Mouse (Mus musculus) adipocyte (in vitro differentiated cells): ENCODE data around the gene Mgst2.

Source experiments
- DNase-seq: peaks from one replicate; pipeline ENCODE4 v3.0.0-alpha.2; 2016; ENCODE audit warnings: low spot score

The Mgst2 gene

DNA sequence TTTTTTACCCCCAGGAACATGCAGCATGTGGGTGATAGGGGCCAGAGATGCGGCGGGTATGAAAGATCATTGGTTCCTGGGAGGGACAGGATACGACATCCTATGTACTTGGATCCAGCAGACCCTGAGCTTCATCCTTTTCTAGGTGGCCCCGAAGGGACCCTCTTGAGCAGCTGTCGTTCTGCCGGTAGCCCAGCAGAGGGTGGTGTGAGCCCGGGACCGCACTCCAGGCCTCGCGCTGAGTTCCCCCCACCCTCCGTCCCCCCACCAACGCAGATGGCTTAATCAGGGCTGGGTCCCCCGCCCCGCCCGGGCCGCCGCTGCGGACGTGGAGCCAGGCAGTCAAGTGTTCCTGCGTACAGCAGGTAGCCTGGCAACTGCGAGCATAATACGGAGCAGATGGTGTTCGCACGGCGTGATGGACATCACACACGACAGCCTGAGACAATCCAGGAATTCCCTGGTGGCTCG, 41.2 kb downstream of the Mgst2 start:
- no peak for DNase-seq

DNA sequence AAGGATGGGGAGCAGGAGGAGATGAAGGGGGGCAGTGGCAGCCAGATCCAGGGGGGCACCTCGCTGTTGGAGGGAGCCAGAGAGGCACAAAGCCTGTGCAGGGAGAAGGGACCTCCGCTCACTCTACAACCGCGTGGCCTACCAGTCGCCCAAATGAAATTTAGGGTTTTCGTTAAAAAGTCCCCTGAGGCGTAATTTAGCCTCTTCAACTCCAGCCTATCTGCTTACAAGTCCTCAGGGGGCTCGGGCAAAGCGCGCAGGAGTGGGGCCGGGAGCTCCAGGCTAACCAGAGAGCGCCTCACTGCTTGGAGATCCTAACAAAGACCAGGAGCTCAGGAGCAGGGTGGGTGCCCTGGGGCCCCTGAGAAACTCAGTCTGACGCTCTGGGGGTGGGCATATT, 41.8 kb downstream of the Mgst2 start:
- no peak for DNase-seq

GRCm38 (mm10) chr3:51702701-51703286, 42.6 kb downstream of the Mgst2 start:
- DNase-seq, result no peak

DNA sequence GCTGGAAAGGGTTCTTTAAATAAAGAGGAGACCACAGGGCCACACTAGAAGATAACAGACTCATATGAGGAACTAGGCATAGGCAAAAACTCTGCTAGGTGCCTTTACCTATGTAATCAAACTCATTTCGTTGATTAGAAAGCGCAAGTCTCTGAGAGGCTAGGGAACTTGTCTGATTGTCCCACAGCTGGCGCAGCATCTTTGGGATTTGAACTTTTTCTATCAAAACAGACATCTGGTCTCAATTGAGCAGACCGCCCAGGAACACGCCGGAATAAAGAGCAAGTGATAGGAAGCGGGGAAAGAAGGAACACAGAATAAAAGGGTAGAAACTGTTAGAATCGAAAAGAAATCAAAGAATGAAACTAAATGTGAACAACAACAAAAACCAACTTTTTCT, 43.3 kb downstream of the Mgst2 start:
- DNase-seq, result no peak

DNA sequence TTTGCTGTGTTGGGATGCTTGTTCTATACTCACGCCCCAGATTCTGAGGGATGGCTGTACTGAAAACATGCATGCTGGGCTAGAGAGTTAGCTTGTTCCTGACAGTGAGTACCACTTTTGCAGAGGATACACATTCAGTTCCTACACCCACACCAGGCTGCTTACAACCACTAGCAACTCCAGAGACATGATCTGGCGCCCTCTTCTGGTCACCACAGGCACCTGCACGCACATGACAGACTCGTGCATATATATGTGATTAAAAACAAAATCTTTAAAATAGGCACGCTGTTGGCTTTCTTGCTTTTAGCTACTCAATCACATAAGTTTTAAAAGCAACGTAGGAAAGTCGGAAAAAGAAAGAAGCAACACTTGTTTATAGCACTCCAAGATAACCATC, 45.1 kb downstream of the Mgst2 start:
- DNase-seq, result no peak

- DNase-seq, result no peak
Observed at GRCm38 (mm10) chr3:51708375-51708745, 48.2 kb downstream of the Mgst2 start.

GRCm38 (mm10) chr3:51708746-51709411, 48.7 kb downstream of the Mgst2 start:
- peak; percentile 100 for DNase-seq

DNA sequence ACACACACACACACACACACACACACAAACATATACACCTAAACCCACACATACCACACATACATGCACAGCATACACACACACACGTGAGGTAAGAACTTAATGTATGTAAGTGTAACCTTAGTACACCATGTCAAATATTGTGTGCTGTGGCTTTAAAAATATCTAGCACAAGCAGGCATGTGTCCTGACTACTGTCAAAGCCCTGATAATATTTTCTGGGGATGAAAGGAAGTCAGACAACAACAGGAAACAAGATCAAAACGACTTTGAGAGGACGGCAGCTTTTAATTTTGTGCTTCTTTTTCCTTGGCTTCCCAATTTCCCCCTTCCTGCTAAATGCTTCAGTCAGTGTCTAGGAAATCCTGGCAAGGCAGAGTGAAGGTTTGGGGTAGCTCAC, 52.2 kb downstream of the Mgst2 start:
- DNase-seq, result no peak

DNA sequence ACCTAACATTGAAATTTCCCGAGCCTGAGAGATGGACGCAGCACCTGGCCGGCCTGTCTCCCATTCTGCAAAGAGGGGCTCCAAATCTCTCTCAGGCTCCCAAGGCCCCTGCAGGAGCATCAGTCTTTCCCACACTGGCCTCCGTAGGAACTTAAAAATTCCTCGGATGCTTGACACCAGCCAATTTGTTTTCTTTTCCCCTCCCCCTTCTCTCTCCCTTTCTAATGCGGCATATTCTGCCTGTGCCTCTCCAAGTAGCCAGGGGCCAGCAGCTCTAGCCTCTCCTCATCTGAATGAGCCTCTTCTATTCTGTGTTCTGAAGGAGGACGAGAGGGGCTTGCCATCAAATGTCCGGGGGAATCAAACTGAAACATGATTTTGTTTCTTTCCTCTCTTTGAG, 53.1 kb downstream of the Mgst2 start:
- no peak for DNase-seq

- DNase-seq, result no peak
Observed at GRCm38 (mm10) chr3:51714469-51714868, 54.3 kb downstream of the Mgst2 start.

- peak; percentile 40 for DNase-seq
Observed at GRCm38 (mm10) chr3:51717455-51717854, 57.3 kb downstream of the Mgst2 start.

- DNase-seq, result no peak
Observed at GRCm38 (mm10) chr3:51717909-51718308, 57.7 kb downstream of the Mgst2 start.

DNA sequence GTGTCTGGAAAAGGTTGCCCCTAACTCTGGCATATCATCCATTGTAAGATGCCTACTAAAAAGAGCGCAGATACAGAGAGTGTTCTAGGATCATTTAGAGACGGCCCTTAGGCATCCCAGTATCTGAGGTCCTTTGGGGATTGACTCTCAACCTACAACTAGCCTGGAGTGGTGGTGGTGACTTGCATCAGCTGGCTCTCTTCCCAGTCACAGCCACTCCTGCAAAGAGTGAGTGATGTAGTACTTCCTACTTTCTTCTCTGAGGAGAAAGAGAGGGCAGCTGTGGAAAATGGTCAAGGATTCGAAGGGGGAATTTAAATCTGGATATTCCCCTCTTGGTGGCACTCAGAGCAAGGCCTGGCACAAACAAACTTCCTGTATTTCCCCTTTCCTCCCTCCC, 59.2 kb downstream of the Mgst2 start:
- DNase-seq, result peak; percentile 72

DNA sequence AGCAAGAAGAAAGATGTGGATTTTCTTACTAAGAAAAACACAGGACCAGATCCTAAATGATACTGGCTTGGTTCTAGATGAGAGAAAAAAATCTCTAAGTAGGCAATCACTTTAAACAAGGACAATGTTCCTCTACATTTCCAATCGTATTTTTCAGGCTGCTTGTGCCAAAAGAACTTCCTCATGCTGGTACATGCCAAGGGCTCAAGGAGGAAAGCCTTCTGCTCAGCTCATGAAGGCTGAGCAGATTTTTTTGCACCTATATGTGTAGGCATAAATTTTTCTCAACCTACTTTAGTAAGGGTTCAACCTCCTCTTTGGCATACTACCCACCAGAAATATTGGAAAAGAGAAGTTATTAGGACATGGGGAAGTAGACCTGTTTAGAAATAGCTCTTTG, 59.8 kb downstream of the Mgst2 start:
- no peak for DNase-seq

GRCm38 (mm10) chr3:51726257-51726656, 66.1 kb downstream of the Mgst2 start:
- no peak for DNase-seq

DNA sequence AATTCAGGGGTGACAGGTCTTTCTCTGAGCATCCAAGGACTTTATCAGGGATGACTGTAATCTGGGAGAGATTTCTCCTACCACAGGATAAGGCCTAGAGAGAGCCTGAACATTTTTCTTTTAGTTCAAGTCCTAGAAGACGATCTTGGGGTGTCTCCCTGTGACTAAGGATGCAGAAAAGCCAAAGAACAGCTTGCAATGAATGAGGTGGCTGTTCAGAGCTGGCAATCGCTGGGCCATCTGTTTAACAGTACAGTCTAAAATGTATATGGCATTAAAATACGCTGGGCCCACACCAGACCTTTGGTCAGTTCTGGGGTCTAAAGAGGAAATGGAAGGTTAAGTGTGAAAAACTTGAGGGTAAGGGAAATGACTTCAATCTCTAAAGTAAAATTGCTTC, 67.3 kb downstream of the Mgst2 start:
- no peak for DNase-seq

- DNase-seq, result no peak
Observed at GRCm38 (mm10) chr3:51727968-51728367, 67.8 kb downstream of the Mgst2 start.

- DNase-seq, result no peak
Observed at GRCm38 (mm10) chr3:51728456-51728855, 68.3 kb downstream of the Mgst2 start.

DNA sequence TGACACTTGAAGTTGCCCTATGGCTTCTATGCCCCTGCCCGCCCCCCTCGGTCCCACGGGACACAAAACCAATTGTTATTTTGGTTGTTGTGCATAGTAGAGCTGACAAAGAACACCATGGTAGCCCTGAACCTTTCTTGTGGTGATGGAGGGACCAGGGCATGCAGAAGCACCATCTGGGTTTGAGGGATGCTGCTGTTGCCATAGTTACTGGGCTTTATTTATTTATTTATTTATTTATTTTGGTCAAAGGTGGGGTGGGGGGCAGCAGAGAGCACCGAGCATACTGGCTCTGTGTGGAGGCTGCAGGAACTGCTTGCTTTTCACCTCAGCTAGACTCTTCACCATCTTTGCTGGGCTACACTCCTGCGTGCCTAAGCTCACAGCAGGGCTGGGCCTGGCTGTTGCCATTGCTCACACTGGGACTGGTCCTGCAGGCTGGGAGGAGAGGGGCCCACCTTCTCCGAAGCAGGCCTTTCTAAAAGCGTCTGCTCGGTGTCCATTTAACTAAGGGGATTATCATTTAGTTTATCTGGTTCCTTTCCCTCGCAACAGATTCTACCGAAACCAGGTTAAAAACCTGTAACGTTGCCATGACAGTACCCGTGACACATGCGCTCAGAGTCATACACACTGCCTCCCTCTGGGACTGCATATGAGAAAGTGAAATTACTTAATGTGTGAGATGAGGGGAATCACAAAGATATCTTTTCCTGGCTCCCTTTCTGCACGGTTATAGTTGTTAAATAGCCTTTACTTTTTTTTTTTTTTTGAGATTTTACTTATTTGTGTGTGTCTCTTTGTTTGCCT, 69.2 kb downstream of the Mgst2 start:
- no peak for DNase-seq

GRCm38 (mm10) chr3:51730662-51731061, 70.5 kb downstream of the Mgst2 start:
- DNase-seq, result no peak

DNA sequence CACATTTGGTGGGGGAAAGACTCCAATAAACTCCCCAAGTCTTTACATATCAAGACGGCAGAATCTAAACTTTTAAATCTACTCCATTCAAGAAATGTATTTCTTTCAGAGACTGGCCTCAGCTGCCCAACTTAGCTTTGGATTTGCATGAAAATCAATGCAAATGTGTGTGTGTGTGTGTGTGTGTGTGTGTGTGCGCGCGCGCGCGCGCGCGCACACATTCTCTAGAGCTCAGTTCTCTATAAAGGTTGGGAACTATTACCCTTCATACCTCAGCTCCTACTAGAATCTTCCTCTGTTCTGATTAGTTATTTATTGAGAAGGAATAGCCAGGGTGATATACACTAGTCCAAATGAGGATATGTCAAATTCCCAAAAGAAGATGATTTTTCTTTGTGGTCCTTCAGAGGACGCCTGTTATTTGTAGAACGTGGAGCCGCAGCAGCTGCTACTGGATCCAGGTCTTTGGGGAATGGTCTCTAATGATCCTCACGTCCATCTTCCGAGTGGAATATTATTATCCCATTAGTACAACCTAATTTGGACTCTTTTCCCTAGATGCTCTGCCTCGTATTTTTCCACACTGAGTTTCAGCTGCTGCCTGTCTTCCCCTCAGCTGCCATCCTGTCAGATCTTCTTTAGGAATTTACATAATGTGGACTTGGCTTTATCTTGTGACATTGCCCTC, 71.9 kb downstream of the Mgst2 start:
- no peak for DNase-seq
